Mouse (Mus musculus) kidney, adult 11 months (tissue): Measurements from ENCODE around the gene Scarf1.

ENCODE experiments used
- DNase-seq: peaks from one replicate; pipeline ENCODE4 v3.0.0; 2022

Gene Scarf1

DNA sequence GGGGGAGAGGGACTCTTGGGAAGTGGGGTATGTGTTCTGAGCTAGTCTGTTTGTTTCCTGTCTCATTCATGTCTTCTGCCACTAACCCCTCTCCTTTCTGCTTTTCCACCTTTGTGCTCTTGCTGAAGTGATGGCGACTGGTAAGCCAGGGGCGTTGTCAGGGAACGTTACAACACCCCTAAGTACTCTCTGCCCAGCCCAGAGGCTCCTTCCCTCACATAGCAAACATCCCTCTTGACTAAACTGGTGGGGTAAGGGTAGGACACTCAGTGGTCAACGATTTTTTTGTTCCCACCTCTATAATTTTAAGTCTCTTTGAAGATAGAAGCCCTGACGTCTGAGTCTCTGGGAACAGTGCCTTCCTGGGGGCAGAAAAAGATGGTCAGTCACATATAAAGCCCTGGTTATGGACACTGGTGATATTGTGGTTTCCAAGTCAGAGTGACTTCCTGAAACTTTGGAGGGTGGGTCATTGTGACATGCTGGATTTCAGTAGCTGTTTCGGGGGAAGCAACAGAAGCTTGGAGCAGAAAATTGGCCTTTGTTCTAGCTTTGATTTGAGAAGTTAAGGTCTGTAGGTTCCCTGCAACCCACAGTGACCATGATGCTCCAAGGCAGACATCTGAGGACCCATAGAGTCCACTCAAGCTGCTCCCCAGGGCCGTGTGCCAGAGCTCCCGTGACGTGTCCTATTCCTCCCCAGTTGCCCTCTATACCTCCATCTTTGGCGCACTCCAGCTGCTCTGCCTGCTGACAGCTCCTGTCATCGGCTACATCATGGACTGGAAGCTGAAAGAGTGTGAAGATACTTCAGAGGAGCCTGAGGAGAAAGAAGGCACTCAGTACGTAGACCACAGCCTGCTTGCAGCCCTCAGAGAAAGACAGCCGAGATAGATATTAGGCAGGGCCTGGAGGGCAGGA is 53.2 kb downstream of the Scarf1 start:
- no peak for DNase-seq

DNA sequence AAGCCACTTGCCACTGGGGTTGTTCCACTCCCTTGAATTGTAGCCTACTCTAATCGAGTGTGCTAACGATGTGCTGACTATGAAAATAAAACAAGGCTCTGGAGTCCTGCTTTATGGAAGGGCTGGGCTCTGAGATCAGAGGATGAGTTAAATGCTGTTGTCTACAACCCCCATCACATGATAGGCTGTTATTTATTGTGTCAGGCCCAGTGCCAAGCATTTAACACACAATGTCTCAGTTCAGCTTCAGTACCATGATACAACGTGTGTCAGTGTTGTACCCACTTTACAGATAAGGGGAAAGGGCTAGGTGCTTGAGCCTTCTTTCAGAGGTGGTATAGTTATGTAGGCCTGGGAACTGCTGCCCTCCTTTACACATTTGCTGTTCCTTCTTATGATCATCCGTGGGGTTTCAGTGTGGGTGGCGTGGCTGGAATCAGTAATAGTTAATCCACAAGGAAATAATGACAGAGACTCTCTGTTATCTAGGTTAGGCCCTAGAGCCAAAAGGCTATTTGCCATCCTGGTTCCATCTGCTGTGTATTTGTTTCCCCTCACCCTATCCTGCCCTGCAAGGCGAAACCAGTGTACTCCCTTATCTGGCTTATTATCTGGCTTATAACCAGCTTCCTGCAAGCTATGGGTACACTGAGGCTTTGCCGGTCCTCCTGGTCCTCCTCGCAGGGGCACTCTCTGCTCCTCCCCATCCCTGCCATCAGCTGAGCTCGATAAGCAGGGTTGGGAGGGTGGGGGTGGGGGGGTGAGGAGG is 54.2 kb downstream of the Scarf1 start:
- DNase-seq, result no peak

DNA sequence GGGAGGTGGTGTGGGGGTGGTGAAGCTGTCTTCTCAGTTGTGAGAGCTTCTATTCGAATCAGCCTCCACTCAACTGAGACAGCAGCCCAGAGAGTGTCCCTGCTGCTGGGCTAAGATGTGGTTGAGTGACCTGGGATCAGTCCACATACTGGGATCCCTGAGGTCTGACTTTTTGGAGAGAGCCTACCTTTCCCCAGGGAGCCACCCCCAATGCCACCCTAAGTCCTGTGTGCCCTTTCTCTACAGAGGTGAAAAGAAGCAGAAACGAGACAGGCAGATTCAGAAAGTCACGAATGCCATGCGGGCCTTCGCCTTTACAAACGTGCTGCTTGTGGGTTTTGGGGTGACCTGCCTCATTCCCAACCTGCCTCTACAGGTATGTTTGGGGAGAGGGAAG is 54.8 kb downstream of the Scarf1 start:
- no peak for DNase-seq

GRCm38 (mm10) chr11:75568962-75569361 is 55.6 kb downstream of the Scarf1 start:
- DNase-seq, result peak; percentile 71

- peak; percentile 17 for DNase-seq
These were observed 57.2 kb downstream of the Scarf1 start for GRCm38 (mm10) chr11:75570375-75571125.

DNA sequence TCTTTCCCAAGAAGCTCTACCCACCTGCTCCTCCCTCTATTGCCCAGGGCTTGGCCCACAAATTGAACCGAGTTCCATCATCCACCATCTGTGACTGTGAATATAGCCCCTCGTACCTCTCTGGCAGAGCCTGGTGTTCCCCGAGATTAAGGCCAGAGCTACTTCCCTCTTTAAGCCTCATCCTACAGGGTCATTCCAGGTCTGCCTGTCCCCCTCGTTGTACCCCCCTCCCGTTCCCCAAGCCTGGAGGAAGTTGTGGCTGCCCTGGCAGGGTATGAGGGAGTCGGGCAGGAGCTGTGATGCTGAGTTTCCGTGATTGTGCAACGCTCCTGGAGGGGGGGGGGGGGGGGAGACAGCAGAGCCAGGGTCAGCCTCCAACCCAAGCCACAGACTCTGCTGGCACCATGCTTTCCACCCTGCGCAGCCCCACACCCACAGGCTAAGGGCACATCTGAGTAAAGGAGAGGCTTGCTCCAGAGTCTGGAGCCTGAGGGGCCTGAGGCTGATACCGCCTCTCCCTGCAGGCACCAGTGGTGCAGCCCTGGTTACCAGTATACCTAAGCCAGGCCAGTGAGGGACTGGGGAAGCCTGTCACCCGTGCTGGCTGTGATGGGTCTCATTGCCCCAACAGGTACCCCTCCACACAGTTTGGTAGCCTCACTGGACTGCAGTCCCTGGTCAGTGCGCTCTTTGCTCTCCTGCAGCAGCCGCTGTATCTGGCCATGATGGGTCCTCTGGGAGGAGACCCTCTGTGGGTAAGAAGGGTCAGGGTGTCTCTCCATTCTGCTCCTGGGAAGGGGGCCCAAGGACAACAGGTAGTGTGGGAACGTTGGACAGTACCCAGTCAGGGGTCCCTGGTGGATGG is 58.0 kb downstream of the Scarf1 start:
- peak; percentile 11 for DNase-seq

DNA sequence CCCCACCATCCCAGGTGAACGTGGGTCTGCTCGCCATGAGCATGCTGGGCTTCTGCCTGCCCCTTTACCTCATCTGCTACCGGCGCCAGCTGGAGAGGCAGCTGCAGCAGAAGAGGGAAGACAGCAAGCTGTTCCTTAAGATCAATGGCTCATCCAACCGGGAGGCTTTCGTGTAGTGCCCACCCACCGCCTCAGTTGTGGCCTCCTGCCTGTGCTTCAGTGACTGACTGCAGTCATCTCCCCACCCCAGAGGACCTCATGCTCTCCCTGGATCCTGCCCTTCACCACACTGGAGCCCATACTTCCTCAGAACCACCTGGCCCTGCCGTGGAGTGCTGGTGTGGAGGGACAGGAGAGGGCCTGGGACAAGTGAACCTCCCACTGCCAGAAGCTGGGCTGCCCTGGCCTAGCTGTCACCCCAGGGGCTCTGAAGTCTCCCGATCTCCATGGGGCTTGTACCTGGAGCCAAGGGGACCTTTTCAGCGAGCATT is 59.0 kb downstream of the Scarf1 start:
- no peak for DNase-seq

DNA sequence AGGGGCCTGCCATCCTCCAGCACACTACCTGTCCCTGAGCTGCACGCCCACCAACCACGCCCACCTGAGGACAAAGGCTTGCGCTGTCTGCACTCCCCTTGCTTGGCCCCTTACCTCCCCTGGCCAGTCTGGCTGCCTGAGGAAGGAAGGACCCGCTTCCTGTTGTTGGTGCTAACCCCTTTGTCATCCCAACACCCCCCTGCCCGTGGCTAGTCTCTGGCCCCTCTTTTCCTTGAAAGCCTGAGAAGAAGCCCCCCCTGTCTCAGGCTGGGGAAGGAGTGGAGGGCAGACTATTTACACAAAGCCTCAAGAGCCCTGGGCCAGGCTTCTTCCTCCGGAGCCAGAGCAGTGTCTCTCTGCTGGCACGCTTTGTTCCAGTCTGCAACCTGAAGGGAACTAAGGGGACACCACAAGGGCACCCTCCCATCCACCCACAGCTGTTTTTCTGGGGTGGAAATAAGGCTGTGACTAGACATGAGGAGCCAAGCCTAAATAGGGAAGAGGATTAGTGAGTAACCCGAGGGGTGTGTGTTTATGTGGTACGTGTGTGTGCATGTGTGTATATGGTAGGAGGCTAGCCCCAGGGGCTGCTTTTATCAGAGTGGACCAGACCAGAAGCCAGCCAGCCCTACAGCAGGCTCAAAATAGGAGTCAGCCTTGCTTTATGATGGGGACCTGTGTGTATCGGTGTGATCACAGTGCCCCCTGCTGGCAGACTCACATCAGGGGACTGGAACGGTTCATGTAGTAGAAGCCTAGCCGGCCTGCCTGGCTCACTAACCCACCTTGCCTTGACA is 59.7 kb downstream of the Scarf1 start:
- peak; percentile 90 for DNase-seq

DNA sequence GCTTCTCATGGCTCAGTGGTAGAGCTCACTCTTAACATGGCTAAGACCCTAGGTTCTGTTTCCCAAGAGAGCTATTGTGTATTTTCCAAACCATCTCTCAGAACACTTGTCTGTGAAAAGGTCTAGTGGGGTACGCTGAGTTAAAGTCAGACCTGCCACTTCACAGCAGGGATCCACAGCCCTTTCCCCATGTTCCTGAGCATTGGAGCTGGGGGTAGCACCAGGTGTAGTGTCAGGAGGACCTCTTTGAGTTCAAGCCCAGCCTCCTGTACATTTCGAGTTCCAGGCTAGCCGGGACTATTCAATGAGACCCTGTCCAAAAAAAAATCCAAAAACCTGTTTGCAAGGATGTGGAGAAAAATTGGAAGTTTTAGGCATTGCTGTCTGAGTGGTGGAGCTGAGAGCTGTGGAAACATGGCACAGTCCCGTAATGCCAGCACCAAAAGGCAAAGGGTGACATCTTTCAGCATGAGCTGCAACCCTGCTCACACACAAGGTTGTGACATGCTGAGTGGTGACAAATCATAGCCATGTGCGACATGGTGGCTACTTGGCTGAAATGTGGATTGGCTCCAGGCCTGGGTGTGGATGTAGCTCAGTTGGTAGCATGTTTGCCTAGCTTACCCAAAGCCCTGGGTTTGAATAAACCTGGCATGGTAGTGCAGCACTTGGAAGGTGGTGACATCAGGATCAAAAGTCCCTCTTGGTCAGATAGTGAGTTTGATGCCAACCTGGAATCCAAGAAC is 61.2 kb downstream of the Scarf1 start:
- DNase-seq, result no peak

DNA sequence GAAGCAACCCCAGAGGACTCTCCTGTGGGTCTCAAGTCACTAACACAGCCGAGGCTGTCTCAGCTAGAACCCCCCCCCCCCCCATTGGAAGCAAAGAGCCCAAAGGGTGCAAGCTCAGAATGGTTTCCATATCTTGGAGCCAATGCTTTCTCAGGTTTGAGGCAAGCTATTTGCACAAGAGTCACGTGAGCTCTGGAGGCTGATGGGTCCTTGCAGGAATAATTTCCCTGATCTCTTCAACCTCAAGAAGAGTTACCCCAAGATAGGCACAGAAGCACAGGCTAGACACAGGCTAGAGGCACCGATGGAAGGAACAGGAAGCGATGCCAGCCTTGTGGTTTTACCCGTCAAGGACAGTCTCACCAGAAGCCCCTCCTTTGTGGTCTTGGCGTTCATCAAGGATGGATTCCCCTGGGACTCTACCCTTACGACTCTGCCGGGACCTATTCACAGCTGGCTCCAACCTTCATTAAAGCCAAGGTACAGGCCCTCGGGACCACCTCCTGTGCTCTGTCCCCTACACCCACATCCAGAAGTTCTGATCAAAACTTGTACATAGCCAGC is 62.3 kb downstream of the Scarf1 start:
- no peak for DNase-seq
